Mouse (Mus musculus): ENCODE measurements at regions not wholly inside any gene's neighbourhood (a gene's known extent, or its start where the extent isn't known, plus 50 kb on each side); places are given as distances from the start of the nearest gene placed in this dataset.

GRCm38 (mm10) chr13:42244240-42245086 is 56.8 kb upstream of the Edn1 start:
- DNase-seq, result peak; percentile 7

GRCm38 (mm10) chr13:42245753-42246409 is 55.4 kb upstream of the Edn1 start:
- DNase-seq, result no peak

Measured in right cerebral cortex, postnatal 14 days (tissue).